Mouse (Mus musculus) heart, embryonic 11.5 days (tissue): Measurements from ENCODE around the gene Casr. TPM values are rescaled to one million over a fixed set of nuclear protein-coding genes. Genes with fewer than 3 reads are reported as not detected.

Source experiments
- ATAC-seq: fragments of 200-750 bp; cut with Nextera tagmentation; replicated peaks from 2 replicates; pipeline ENCODE4 v1.8.0; 2017; ENCODE audit warnings: moderate library complexity; ENCODE audit not compliant: insufficient number of reproducible peaks, low FRiP score, low TSS enrichment
- H3K27ac ChIP-seq: fragments of 300-500 bp; sonication (generic); 2 replicates; pipeline ENCODE4 v1.5.1; 2014; ENCODE audit warnings: mild to moderate bottlenecking, low read depth, low read length
- H3K27me3 ChIP-seq: fragments of 300-500 bp; sonication (generic); 2 replicates; pipeline ENCODE4 v1.6.1; 2014; ENCODE audit warnings: mild to moderate bottlenecking, low read length, mixed read lengths; ENCODE audit not compliant: control insufficient read depth, insufficient read depth
- H3K36me3 ChIP-seq: fragments of 300-500 bp; sonication (generic); 2 replicates; pipeline ENCODE4 v1.6.1; 2014; ENCODE audit warnings: mild to moderate bottlenecking, low read length, moderate library complexity, mixed read lengths; ENCODE audit not compliant: control insufficient read depth, insufficient read depth
- H3K4me1 ChIP-seq: fragments of 300-500 bp; sonication (generic); 2 replicates; pipeline ENCODE4 v1.6.1; 2014; ENCODE audit warnings: low read length; ENCODE audit not compliant: control insufficient read depth, insufficient read depth
- H3K4me2 ChIP-seq: fragments of 300-500 bp; sonication (generic); 2 replicates; pipeline ENCODE4 v1.6.1; 2014; ENCODE audit warnings: mild to moderate bottlenecking, moderate library complexity
- H3K4me3 ChIP-seq: fragments of 300-500 bp; sonication (generic); 2 replicates; pipeline ENCODE4 v1.5.1; 2014; ENCODE audit warnings: low read depth, low read length
- H3K9ac ChIP-seq: fragments of 300-500 bp; sonication (generic); 2 replicates; pipeline ENCODE4 v1.6.1; 2014; ENCODE audit warnings: mild to moderate bottlenecking, low read depth, low read length, moderate library complexity
- H3K9me3 ChIP-seq: fragments of 300-500 bp; sonication (generic); replicated peaks from 2 replicates; pipeline ENCODE4 v1.6.1; 2016; ENCODE audit warnings: low read length; ENCODE audit not compliant: control insufficient read depth
- WGBS: fragments of 180-500 bp; shearing (Covaris S2); extraction: QIAGEN DNeasy Blood & Tissue Kit; methylation state at CpG from one replicate; pipeline ENCODE4 v1.1.7; 2014; ENCODE audit not compliant: insufficient replicate concordance; 5-methylcytosine and 5-hydroxymethylcytosine counted together
- polyA plus RNA-seq: library from polyadenylated mRNA; unstranded; fragments of >200 nt; fragmentation: Nextera tagmentation; extraction: Ambion mirVana; gene quantifications from 2 replicates; pipeline ENCODE4 v1.2.1, GENCODE M21; 2014

Gene Casr
- polyA plus RNA-seq, 1 experiment from 2014 or later = 0.14 TPM

DNA sequence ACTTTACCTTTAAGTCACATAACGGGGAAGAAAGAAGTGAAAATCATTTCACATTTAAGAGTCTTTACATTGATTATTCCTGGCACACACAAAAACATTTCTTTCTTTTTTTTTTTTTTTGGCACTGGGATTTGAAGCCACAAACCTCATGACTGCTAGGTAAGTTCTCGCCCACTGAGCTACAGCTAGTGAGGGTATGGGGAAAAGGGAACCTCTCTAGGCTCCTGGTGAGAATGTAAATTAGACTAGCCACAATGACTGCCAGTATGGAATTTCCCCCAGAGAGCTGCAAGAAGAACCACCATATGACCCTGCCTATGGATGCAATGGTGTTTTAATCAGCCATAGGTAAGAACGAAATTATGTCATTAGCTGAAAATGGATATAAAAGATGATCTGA, 56.8 kb downstream of the Casr start:
- ATAC-seq = no peak
- Histone ChIP-seq H3K27me3 (no peaks in the 10 kb centered on the region), H3K36me3 (no peaks in the 10 kb centered on the region), H3K9me3 (no peaks in the 10 kb centered on the region), H3K27ac (no peak overlapping the region), H3K9ac (no peak overlapping the region), H3K4me3 (no peak overlapping the region), H3K4me1 (no peaks in the 10 kb centered on the region), H3K4me2 (no peak overlapping the region)
- 76% methylated on average over 3 of the region's 3 CpGs for WGBS

- H3K9me3 ChIP-seq = no peaks in the 10 kb centered on the region
- H3K4me2 ChIP-seq = no peak overlapping the region
- no peak for ATAC-seq
- no peak overlapping the region for H3K9ac ChIP-seq
- H3K36me3 ChIP-seq = no peaks in the 10 kb centered on the region
- no peak overlapping the region for H3K27ac ChIP-seq
- no peaks in the 10 kb centered on the region for H3K4me1 ChIP-seq
- WGBS = 76% methylated on average over 2 of the region's 2 CpGs
- H3K4me3 ChIP-seq = no peak overlapping the region
- H3K27me3 ChIP-seq = no peaks in the 10 kb centered on the region
Observed at GRCm38 (mm10) chr16:36502286-36502685, 59.7 kb downstream of the Casr start.

DNA sequence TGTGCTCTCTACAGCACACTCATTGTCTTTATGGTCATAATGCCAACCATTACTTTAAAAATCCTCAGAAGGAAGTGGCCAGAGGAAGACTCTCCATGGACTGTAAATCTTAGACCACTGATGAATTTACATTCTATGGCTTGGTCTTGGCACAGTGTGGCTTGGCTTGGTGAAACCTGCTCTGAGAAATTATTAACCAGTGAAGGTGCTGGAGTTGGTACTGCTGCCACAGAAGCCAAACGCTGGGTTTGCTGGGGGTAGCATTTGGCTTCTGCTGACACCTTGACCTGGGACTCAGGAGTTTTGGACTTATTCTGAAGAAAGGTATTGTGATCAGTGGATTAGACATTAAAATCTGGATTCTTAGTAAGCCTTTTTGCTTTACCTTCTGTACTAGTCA, 69.5 kb downstream of the Casr start:
- H3K4me3 ChIP-seq = no peak overlapping the region
- no peaks in the 10 kb centered on the region for H3K4me1 ChIP-seq
- H3K36me3 ChIP-seq = no peaks in the 10 kb centered on the region
- WGBS = 85% methylated on average over 1 of the region's 1 CpGs
- H3K4me2 ChIP-seq = no peak overlapping the region
- H3K27ac ChIP-seq = no peak overlapping the region
- H3K9me3 ChIP-seq = no peaks in the 10 kb centered on the region
- H3K9ac ChIP-seq = no peak overlapping the region
- no peak for ATAC-seq
- no peaks in the 10 kb centered on the region for H3K27me3 ChIP-seq

- WGBS = 73% methylated on average over 9 of the region's 9 CpGs
- Histone ChIP-seq H3K36me3 (no peaks in the 10 kb centered on the region), H3K27me3 (no peaks in the 10 kb centered on the region), H3K27ac (no peak overlapping the region), H3K4me1 (no peaks in the 10 kb centered on the region), H3K9ac (no peak overlapping the region), H3K4me3 (no peak overlapping the region), H3K9me3 (0 out of 2 replicates have a peak, but pooled peaks cover 3% of the 10 kb centered on the region), H3K4me2 (no peak overlapping the region)
- ATAC-seq = no peak
Observed at GRCm38 (mm10) chr16:36476866-36477265, 85.1 kb downstream of the Casr start.

DNA sequence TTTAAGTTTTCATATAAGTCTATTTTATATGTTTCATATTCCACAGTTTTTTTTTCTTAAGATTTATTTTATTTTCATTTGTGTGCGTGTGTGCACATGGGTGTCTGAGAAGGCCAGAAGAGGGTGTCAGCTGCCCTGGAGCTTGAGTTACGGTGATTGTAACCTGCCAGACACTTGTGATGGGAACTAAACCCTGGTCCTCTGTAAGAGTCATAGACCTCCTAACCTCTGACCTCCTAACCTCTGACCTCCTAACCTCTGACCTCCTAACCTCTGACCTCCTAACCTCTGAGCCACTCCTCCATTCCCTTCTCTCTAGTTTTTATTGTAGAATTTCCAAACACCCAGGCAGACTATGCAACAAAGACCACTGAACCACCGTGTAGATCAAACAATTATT, 86.4 kb downstream of the Casr start:
- H3K36me3 ChIP-seq = no peaks in the 10 kb centered on the region
- 80% methylated on average over 3 of the region's 3 CpGs for WGBS
- ATAC-seq = no peak
- no peak overlapping the region for H3K9ac ChIP-seq
- H3K4me2 ChIP-seq = no peak overlapping the region
- no peaks in the 10 kb centered on the region for H3K27me3 ChIP-seq
- no peak overlapping the region for H3K27ac ChIP-seq
- no peak overlapping the region for H3K4me3 ChIP-seq
- H3K4me1 ChIP-seq = no peaks in the 10 kb centered on the region
- 0 out of 2 replicates have a peak, but pooled peaks cover 3% of the 10 kb centered on the region for H3K9me3 ChIP-seq

DNA sequence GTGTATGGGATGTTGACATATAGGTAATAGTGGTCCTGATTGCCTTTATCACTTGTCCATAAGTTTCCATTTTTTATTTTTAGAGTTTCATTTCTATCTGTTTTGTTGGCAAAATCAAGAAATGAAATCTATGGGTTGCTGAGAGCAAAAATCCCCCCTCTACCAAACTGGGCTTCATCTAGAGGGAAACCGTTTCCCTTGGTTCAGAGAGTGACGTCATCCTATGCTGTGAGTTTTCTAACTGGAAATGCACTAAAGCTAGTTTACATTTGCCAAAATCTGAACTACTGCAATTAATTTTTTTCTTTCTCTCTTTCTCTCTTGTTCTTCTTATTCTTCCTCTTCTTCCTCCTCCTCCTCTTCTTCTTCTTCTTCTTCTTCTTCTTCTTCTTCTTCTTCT, 87.1 kb downstream of the Casr start:
- WGBS = 74% methylated on average over 2 of the region's 2 CpGs
- H3K4me1 ChIP-seq = no peaks in the 10 kb centered on the region
- H3K9ac ChIP-seq = no peak overlapping the region
- no peak for ATAC-seq
- H3K27me3 ChIP-seq = no peaks in the 10 kb centered on the region
- H3K27ac ChIP-seq = no peak overlapping the region
- no peak overlapping the region for H3K4me3 ChIP-seq
- no peak overlapping the region for H3K4me2 ChIP-seq
- no peaks in the 10 kb centered on the region for H3K36me3 ChIP-seq
- H3K9me3 ChIP-seq = 0 out of 2 replicates have a peak, but pooled peaks cover 3% of the 10 kb centered on the region

- WGBS = 41% methylated on average over 17 of the region's 17 CpGs
- Histone ChIP-seq H3K27me3 (no peaks in the 10 kb centered on the region), H3K4me1 (no peaks in the 10 kb centered on the region), H3K4me3 (no peak overlapping the region), H3K9ac (no peak overlapping the region), H3K4me2 (no peak overlapping the region), H3K27ac (no peak overlapping the region), H3K9me3 (no peaks in the 10 kb centered on the region), H3K36me3 (no peaks in the 10 kb centered on the region)
- no peak for ATAC-seq
Observed at GRCm38 (mm10) chr16:36473217-36474216, 88.4 kb downstream of the Casr start.

DNA sequence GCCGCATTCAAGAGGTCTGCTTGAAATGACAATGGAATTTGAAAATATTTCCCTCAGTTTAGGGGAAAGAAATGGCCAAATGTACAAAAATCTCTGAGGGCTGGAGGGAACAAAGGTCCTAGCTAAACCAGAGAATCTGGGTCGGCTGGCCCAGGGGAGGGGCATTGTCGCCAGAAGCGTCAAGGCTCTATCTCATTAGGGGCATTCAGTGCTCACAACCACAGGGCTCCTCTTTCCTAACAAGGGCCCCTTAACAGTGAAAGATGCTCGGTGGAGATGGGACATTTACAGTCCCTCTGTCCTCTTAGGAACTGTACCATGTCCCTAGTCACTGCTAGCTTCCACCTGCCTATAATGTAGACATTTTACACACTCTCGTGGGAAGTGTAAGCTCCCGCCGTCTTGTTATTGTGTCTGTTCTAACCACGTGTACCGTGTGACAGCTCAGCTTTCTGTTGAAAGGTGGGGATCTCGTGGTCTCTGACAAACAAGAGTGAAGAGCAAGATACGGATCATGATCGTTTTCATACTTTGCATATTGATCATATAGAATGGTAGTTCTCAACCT, 90.8 kb downstream of the Casr start:
- WGBS = 49% methylated on average over 13 of the region's 13 CpGs
- H3K27ac ChIP-seq = no peak overlapping the region
- no peaks in the 10 kb centered on the region for H3K4me1 ChIP-seq
- H3K27me3 ChIP-seq = no peaks in the 10 kb centered on the region
- no peak overlapping the region for H3K4me3 ChIP-seq
- no peak for ATAC-seq
- no peak overlapping the region for H3K4me2 ChIP-seq
- no peaks in the 10 kb centered on the region for H3K9me3 ChIP-seq
- H3K36me3 ChIP-seq = no peaks in the 10 kb centered on the region
- no peak overlapping the region for H3K9ac ChIP-seq
